Mouse (Mus musculus) myocyte (in vitro differentiated cells): ENCODE results near the gene Grid2. TPM values are rescaled to one million over a fixed set of nuclear protein-coding genes. Genes with fewer than 3 reads are reported as not detected.

Source experiments
- H3K27me3 ChIP-seq: one replicate; pipeline ENCODE4 v1.6.1; 2011; ENCODE audit not compliant: control insufficient read depth, insufficient read depth, insufficient read length
- H3K36me3 ChIP-seq: one replicate; pipeline ENCODE4 v1.6.1; 2011; ENCODE audit not compliant: control insufficient read depth, insufficient read depth
- H3K4me2 ChIP-seq: one replicate; pipeline ENCODE4 v1.6.1; 2011; ENCODE audit warnings: low read depth, control low read depth
- H3K4me3 ChIP-seq: one replicate; pipeline ENCODE4 v1.5.1; 2011; ENCODE audit warnings: mild to moderate bottlenecking, control low read depth, moderate library complexity
- H3K79me2 ChIP-seq: one replicate; pipeline ENCODE4 v1.6.1; 2011; ENCODE audit not compliant: control insufficient read depth, insufficient read depth
- H3ac ChIP-seq: one replicate; pipeline ENCODE4 v1.6.1; 2011; ENCODE audit not compliant: control insufficient read depth, insufficient read length
- CEBPB ChIP-seq: IDR thresholded peaks from 2 replicates; pipeline ENCODE4 v1.6.1; 2011; ENCODE audit warnings: mild to moderate bottlenecking, moderate library complexity; ENCODE audit not compliant: poor library complexity, insufficient read depth, severe bottlenecking
- E2F4 ChIP-seq: IDR thresholded peaks from one replicate; pipeline ENCODE4 v1.6.1; 2011; ENCODE audit warnings: mild to moderate bottlenecking, control low read depth, moderate library complexity; ENCODE audit not compliant: insufficient read depth
- MAX ChIP-seq: IDR thresholded peaks from one replicate; pipeline ENCODE4 v1.6.1; 2011; ENCODE audit warnings: low read depth, mild to moderate bottlenecking, control low read depth
- MYOD1 ChIP-seq, 3 experiments: IDR thresholded peaks; one replicate each; pipeline ENCODE4 v1.6.1; 2011; ENCODE audit warnings: control low read depth in 2 of 3, low read depth in 2 of 3, mild to moderate bottlenecking in 2 of 3, moderate library complexity in 1 of 3; ENCODE audit not compliant: insufficient read length in 2 of 3, control insufficient read depth in 1 of 3
- MYOG ChIP-seq, 3 experiments: IDR thresholded peaks; one replicate each; pipeline ENCODE4 v1.6.1; 2011; ENCODE audit warnings: control low read depth in 2 of 3, low read depth in 2 of 3, mild to moderate bottlenecking in 2 of 3; ENCODE audit not compliant: insufficient read length in 2 of 3, control insufficient read depth in 1 of 3, insufficient read depth in 1 of 3
- POLR2A ChIP-seq: IDR thresholded peaks from one replicate; pipeline ENCODE4 v1.6.1; 2011; ENCODE audit warnings: low read depth, mild to moderate bottlenecking, control low read depth, moderate library complexity; ENCODE audit not compliant: insufficient read length
- POLR2AphosphoS2 ChIP-seq: IDR thresholded peaks from one replicate; pipeline ENCODE4 v1.6.1; 2011; ENCODE audit warnings: low read depth, control low read depth; ENCODE audit not compliant: insufficient read length
- REST ChIP-seq: IDR thresholded peaks from one replicate; pipeline ENCODE4 v1.6.1; 2011; ENCODE audit warnings: mild to moderate bottlenecking, control low read depth, moderate library complexity; ENCODE audit not compliant: insufficient read depth, insufficient read length
- SRF ChIP-seq: IDR thresholded peaks from one replicate; pipeline ENCODE4 v1.6.1; 2011; ENCODE audit warnings: low read depth; ENCODE audit not compliant: control insufficient read depth, insufficient read length
- TCF12 ChIP-seq: IDR thresholded peaks from one replicate; pipeline ENCODE4 v1.6.1; 2011; ENCODE audit warnings: mild to moderate bottlenecking, control low read depth; ENCODE audit not compliant: poor library complexity, insufficient read depth, severe bottlenecking
- TCF3 ChIP-seq: IDR thresholded peaks from one replicate; pipeline ENCODE4 v1.6.1; 2011; ENCODE audit warnings: low read depth, control low read depth; ENCODE audit not compliant: insufficient read length
- USF1 ChIP-seq: IDR thresholded peaks from one replicate; pipeline ENCODE4 v1.6.1; 2011; ENCODE audit warnings: low read depth, mild to moderate bottlenecking, control low read depth, moderate library complexity
- polyA plus RNA-seq: library from polyadenylated mRNA; unstranded; fragments of >200 nt; fragmentation: generic; extraction: Trizol; gene quantifications from one replicate; pipeline ENCODE4 v1.2.1, GENCODE M21; 2012; ENCODE audit warnings: missing spikeins

Grid2 gene
- polyA plus RNA-seq, 1 experiment: not detected

- H3K4me3 ChIP-seq: no peak overlapping the region
- no peaks in the 10 kb centered on the region for H3K79me2 ChIP-seq
- H3ac ChIP-seq: no peak overlapping the region
- TF ChIP-seq USF1 (no peak), SRF (no peak), POLR2AphosphoS2 (no peak), E2F4 (no peak), MYOG (IDR thresholded peaks at IDR 0.05; ENCODE audit: control insufficient read depth in 1 of 3, insufficient read depth in 1 of 3, insufficient read length in 2 of 3, low read depth in 2 of 3) (no peak), MAX (no peak), TCF3 (no peak)
- H3K36me3 ChIP-seq: no peaks in the 10 kb centered on the region
- no peaks in the 10 kb centered on the region for H3K27me3 ChIP-seq
- no peak overlapping the region for H3K4me2 ChIP-seq
Observed at GRCm38 (mm10) chr6:64308631-64309030, 1053.0 kb downstream of the Grid2 start.

- no peak overlapping the region for H3ac ChIP-seq
- H3K4me3 ChIP-seq: no peak overlapping the region
- no peaks in the 10 kb centered on the region for H3K27me3 ChIP-seq
- no peaks in the 10 kb centered on the region for H3K36me3 ChIP-seq
- H3K4me2 ChIP-seq: no peak overlapping the region
- H3K79me2 ChIP-seq: no peaks in the 10 kb centered on the region
- TF ChIP-seq MYOD1 (IDR thresholded peaks at IDR 0.05; ENCODE audit: control insufficient read depth in 1 of 3, insufficient read length in 2 of 3, low read depth in 2 of 3): no peak
- no peak for TF ChIP-seq TCF3
- TF ChIP-seq USF1: no peak
- no peak for TF ChIP-seq SRF
- no peak for TF ChIP-seq POLR2AphosphoS2
Observed at GRCm38 (mm10) chr6:64313132-64313531, 1057.5 kb downstream of the Grid2 start.

- Histone ChIP-seq H3K79me2 (no peaks in the 10 kb centered on the region), H3ac (no peak overlapping the region), H3K27me3 (no peaks in the 10 kb centered on the region), H3K36me3 (no peaks in the 10 kb centered on the region), H3K4me2 (no peak overlapping the region), H3K4me3 (no peak overlapping the region)
- TF ChIP-seq MYOG (IDR thresholded peaks at IDR 0.05; ENCODE audit: control insufficient read depth in 1 of 3, insufficient read depth in 1 of 3, insufficient read length in 2 of 3, low read depth in 2 of 3): no peak
- no peak for TF ChIP-seq TCF3
- TF ChIP-seq E2F4: no peak
- TF ChIP-seq USF1: no peak
Observed at GRCm38 (mm10) chr6:64326936-64327335, 1071.3 kb downstream of the Grid2 start.

GRCm38 (mm10) chr6:64327876-64328275 lies 1072.2 kb downstream of the Grid2 start:
- Histone ChIP-seq H3K36me3 (no peaks in the 10 kb centered on the region), H3K27me3 (no peaks in the 10 kb centered on the region), H3K4me3 (no peak overlapping the region), H3ac (no peak overlapping the region), H3K79me2 (no peaks in the 10 kb centered on the region), H3K4me2 (no peak overlapping the region)
- no peak for TF ChIP-seq TCF12
- no peak for TF ChIP-seq USF1
- no peak for TF ChIP-seq MYOD1 (IDR thresholded peaks at IDR 0.05; ENCODE audit: control insufficient read depth in 1 of 3, insufficient read length in 2 of 3, low read depth in 2 of 3)
- no peak for TF ChIP-seq TCF3

- H3ac ChIP-seq: no peak overlapping the region
- TF ChIP-seq POLR2AphosphoS2 (no peak), REST (no peak), TCF12 (no peak), CEBPB (no peak), TCF3 (no peak), MYOD1 (IDR thresholded peaks at IDR 0.05; ENCODE audit: control insufficient read depth in 1 of 3, insufficient read length in 2 of 3, low read depth in 2 of 3) (no peak), MAX (no peak)
- H3K79me2 ChIP-seq: no peaks in the 10 kb centered on the region
- no peaks in the 10 kb centered on the region for H3K36me3 ChIP-seq
- H3K27me3 ChIP-seq: no peaks in the 10 kb centered on the region
- no peak overlapping the region for H3K4me3 ChIP-seq
- no peak overlapping the region for H3K4me2 ChIP-seq
Observed at GRCm38 (mm10) chr6:64398413-64399098, 1142.9 kb downstream of the Grid2 start.

GRCm38 (mm10) chr6:64427658-64428057 lies 1172.0 kb downstream of the Grid2 start:
- no peak for TF ChIP-seq TCF12
- no peak for TF ChIP-seq TCF3
- TF ChIP-seq POLR2AphosphoS2: no peak
- TF ChIP-seq POLR2A: no peak
- TF ChIP-seq SRF: no peak
- TF ChIP-seq USF1: no peak
- TF ChIP-seq CEBPB: no peak
- no peak for TF ChIP-seq E2F4
- TF ChIP-seq MYOD1 (IDR thresholded peaks at IDR 0.05; ENCODE audit: control insufficient read depth in 1 of 3, insufficient read length in 2 of 3, low read depth in 2 of 3): no peak
- TF ChIP-seq REST: no peak
- no peak for TF ChIP-seq MYOG (IDR thresholded peaks at IDR 0.05; ENCODE audit: control insufficient read depth in 1 of 3, insufficient read depth in 1 of 3, insufficient read length in 2 of 3, low read depth in 2 of 3)
- TF ChIP-seq MAX: no peak
- Histone ChIP-seq H3ac (no peak overlapping the region), H3K27me3 (no peaks in the 10 kb centered on the region), H3K4me3 (no peak overlapping the region), H3K79me2 (no peaks in the 10 kb centered on the region), H3K4me2 (no peak overlapping the region), H3K36me3 (no peaks in the 10 kb centered on the region)
